Mouse (Mus musculus) adrenal gland, postnatal 36 days (tissue): ENCODE data around the gene Slc51b. TPM values are rescaled to one million over a fixed set of nuclear protein-coding genes. Genes with fewer than 3 reads are reported as not detected.

Experiments used
- DNase-seq, 2 experiments: peaks; one replicate each; pipeline ENCODE4 v3.0.0; 2021; ENCODE audit warnings: mixed read lengths in 1 of 2
- long read RNA-seq, 2 experiments: library from polyadenylated mRNA; stranded (forward); transcript quantifications; one replicate each; pipeline ENCODE4 v2.0.0; 2021; ENCODE audit warnings: borderline sequencing depth in 2 of 2
- total RNA-seq, 2 experiments: library from RNA; stranded (reverse); gene quantifications; 2 replicates each; pipeline ENCODE4 v1.2.3; 2021

The Slc51b gene
- not detected for total RNA-seq
- long read RNA-seq, experiment 1: 0 reads
- long read RNA-seq, experiment 2: 0 reads

GRCm38 (mm10) chr9:65422760-65423501 is at the start of gene Slc51b:
Gene Slc51b, minus strand, starts transcription at chr9:65422955.
- peak; percentile 59 to 65 for DNase-seq

DNA sequence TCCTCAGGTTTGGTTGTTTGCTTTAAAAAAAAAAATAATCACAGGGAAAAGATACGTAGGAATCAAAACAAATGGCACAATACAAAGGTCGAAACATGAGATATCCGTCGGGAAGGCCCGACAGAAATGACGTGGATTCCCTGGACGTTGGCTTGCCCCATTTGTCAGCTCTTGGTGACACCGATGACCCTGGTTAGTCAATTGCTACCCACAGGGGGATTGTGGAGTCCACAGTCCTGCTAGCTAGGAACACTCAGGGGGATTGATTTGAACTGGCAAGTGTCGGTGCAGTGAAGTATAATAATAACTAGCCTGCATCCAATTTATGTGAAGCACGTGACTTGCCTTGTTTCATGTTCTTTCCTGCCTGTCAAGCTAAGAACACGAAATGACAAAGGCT is 44.9 kb upstream of the Slc51b start:
- DNase-seq: peak; percentile 17 to 40

- DNase-seq: no peak
Observed at GRCm38 (mm10) chr9:65465241-65465640, 42.5 kb upstream of the Slc51b start.

- peak; percentile 82 to 85 for DNase-seq
Observed at GRCm38 (mm10) chr9:65464161-65464560, 41.4 kb upstream of the Slc51b start.

GRCm38 (mm10) chr9:65462544-65462943 is 39.8 kb upstream of the Slc51b start:
- no peak for DNase-seq

- DNase-seq: peak; percentile 98
Observed at GRCm38 (mm10) chr9:65460732-65461442, 38.1 kb upstream of the Slc51b start, which contains the start of gene Spg21. Gene Spg21, plus strand, starts transcription at chr9:65460947.

DNA sequence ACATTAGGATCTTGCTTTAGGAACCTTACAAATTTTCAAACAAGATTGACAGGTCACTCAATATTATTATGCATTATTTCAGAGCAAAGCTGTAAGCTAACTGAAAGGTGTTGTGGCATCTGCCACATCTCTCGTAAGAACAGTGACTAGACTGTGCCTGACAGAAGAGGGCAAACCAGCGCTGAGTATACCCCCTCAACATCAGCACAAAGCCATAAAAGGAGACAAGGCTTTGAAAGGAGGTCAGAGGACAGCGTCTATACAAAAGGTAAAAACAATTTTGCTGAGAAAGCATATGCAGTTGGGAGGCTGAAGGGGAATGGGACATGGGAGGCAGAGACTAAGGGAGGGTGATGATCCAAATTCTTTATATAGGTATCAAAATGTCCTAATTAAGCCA is 37.4 kb upstream of the Slc51b start:
- no peak for DNase-seq

DNA sequence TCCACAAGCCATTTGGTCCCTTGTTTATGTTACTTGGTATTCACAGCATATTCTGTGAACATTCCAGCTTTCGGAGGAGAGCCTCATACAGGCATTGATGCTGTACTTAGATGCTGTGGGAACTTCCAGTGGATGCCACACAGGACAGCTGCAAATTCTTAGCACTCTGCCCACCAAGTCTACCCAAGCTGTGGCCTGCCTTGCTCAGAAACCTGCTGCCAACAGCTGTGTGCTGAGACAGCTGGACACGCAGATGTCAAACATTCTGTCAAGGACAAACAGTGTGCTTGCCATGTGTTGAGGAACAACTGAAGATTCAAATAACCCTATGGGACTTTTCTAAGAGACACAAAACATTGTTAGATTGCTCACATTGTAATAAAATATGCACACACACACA is 36.2 kb upstream of the Slc51b start:
- DNase-seq: no peak

- DNase-seq: no peak
Observed at GRCm38 (mm10) chr9:65447951-65448350, 25.2 kb upstream of the Slc51b start.

- DNase-seq: no peak
Observed at GRCm38 (mm10) chr9:65444692-65445091, 21.9 kb upstream of the Slc51b start.

- DNase-seq: peak; percentile 95 to 98
Observed at GRCm38 (mm10) chr9:65435671-65436301, 13.0 kb upstream of the Slc51b start, which contains the start of gene Mtfmt. Gene Mtfmt, plus strand, starts transcription at chr9:65435782.

GRCm38 (mm10) chr9:65435211-65435610 is 12.5 kb upstream of the Slc51b start:
- no peak for DNase-seq

DNA sequence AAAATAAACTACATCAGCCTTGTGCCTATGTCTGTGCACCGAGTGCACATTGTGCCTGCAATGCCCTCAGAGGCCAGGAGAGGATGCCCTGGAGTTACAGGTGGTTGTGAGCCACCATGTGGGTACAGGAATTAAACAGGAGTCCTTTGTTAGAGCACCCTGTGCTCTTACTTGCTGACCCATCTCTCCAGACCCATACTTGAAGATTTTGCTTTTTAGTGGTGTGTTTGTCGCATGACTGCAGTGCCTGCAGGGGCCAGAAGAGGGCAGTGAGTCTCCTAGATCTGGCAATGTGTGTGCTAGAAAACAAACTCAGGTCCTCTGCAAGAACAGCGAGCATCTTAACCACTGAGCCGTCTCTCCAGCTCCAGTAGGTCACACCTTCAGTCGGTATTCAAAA is 11.4 kb upstream of the Slc51b start:
- DNase-seq: peak; percentile 56 to 69

GRCm38 (mm10) chr9:65432236-65432635 is 9.5 kb upstream of the Slc51b start:
- peak; percentile 82 to 86 for DNase-seq

DNA sequence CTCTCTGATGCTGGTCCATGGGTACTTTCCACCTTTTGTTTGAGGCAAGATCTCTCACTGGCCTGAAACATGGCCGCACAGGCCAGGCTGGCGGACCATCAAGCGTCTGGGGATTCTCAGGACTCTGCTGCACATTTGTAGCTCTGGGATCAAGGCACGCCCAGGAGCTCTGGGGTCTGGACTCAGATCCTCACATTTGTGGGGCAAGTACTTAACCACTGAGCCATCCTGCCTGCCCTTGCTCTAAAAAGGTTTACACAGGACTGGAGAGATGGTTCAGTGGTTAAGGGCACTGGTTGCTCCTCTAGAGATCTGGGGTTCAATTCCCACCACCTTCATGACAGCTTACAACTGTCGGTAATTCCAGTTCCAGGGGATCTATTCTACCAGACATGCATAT is 8.2 kb upstream of the Slc51b start:
- no peak for DNase-seq

DNA sequence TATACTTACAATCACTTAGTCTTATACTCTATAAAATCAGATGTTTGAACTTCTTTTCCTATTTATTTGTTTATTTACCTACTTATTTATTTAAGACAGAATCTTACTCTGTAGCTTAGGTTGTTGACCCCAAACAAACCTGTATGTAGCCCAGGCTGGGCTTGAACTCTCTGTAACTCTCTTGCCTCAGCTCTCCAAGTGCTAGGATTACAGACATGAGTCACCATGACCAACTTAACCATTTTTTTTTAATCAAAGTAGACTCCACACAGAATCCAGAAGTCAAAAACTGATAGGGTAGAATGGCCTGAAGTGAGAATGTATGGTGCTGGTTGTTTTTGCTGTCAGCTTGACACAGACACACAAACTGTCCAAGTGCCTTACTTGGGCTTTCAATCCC is 7.6 kb upstream of the Slc51b start:
- no peak for DNase-seq

DNA sequence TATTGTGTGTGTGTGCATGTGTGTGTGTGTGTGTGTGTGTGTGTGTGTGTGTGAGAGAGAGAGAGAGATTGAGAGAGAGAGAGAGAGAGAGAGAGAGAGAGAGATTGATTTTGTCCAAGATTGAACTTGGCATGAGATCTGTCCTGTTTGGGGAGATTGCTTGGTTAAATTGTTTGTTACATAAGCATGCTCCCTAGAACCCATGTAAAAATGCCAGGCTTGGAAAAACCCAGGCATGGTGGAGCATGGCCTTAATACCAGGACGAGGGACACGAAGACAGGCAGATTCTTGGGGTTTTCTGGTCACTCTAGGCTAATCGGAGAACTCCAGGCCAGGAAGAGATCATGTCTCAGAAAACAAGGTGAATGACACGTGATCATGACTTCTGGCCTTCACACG is 5.2 kb upstream of the Slc51b start:
- no peak for DNase-seq

DNA sequence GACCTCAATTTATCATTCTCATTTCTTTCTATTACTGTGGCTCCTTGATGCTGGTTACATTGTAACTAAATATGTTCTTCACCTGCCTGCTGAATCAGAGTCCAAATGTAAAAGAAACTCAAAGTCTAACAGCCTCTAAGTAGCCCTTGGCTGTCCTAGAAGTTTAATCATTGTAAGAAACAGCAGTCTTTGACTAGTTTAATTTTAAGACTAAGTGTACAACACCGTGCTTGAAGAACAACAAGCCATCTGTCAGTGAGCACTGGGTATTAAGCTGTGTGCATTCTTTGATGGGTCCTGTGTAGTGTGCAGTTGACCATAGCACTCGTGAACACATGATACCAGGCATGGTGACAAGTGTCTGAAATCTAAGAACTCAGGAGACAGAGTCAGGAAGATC is 4.8 kb upstream of the Slc51b start:
- no peak for DNase-seq

- DNase-seq: no peak
Observed at GRCm38 (mm10) chr9:65424393-65424792, 1.6 kb upstream of the Slc51b start.

DNA sequence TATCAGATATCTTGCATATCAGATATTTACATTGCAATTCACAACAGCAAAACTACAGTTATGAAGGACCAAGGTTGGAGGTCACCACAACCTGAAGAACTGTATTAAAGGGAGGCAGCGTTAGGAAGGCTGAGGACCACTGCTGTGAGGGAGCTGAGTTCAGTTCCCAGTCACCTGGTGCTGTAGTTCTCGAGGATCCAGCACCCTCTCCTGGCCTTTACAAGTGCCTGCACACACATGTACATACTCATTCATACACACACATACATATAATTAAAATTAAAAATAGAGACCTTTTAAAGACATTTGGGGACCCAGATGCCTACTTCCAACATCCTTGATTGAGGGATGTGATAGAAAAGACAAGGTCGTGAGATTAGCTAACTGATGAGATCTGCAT is 3.1 kb downstream of the Slc51b start:
- no peak for DNase-seq

DNA sequence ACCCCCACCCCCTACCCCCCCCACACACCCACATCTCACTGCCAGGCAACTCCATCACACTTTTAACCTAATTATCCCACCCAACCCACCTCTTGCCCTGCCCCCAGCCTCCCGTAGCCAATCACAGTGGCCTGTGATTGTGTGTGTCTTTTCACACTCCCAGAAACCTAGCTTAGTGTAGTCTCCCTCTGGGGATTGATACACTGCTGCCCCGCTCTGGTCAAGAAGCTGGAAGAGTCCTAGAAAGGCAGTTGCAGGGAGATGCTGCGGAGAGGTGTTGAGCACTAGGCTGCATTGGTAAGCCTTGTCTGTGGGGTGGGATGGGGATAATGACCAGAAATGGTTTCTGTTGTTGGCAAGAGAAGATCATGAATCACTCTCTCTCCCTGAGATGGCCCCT is 5.0 kb downstream of the Slc51b start:
- no peak for DNase-seq

GRCm38 (mm10) chr9:65411326-65411725 is 11.4 kb downstream of the Slc51b start:
- no peak for DNase-seq

- DNase-seq: no peak
Observed at GRCm38 (mm10) chr9:65410378-65410777, 12.4 kb downstream of the Slc51b start.
